Mouse (Mus musculus): Measurements from ENCODE around the gene Erbb4. TPM values are rescaled to one million over a fixed set of nuclear protein-coding genes. Genes with fewer than 3 reads are reported as not detected.

Erbb4 gene
- polyA plus RNA-seq, 1 experiment from 2014 or later = not detected

- 92% methylated on average over 4 of the region's 4 CpGs for WGBS (ENCODE audit: missing documents)
- Histone ChIP-seq H3K36me3 (ENCODE audit: inconsistent target) (no peaks in the 10 kb centered on the region), H3K27ac (no peak overlapping the region), H3K79me2 (ENCODE audit: inconsistent target) (no peaks in the 10 kb centered on the region), H3K4me3 (ENCODE audit: inconsistent target) (no peak overlapping the region)
Observed at GRCm38 (mm10) chr1:68674667-68675066, 433.2 kb downstream of the Erbb4 start.

- 79% methylated on average over 10 of the region's 10 CpGs for WGBS (ENCODE audit: missing documents)
- Histone ChIP-seq H3K4me3 (ENCODE audit: inconsistent target) (no peak overlapping the region), H3K79me2 (ENCODE audit: inconsistent target) (no peaks in the 10 kb centered on the region), H3K36me3 (ENCODE audit: inconsistent target) (no peaks in the 10 kb centered on the region), H3K27ac (no peak overlapping the region)
Observed at GRCm38 (mm10) chr1:68666831-68667601, 440.8 kb downstream of the Erbb4 start.

- Histone ChIP-seq H3K27ac (no peak overlapping the region), H3K4me3 (ENCODE audit: inconsistent target) (no peak overlapping the region), H3K36me3 (ENCODE audit: inconsistent target) (no peaks in the 10 kb centered on the region), H3K79me2 (ENCODE audit: inconsistent target) (no peaks in the 10 kb centered on the region)
- WGBS (ENCODE audit: missing documents) = 83% methylated on average over 3 of the region's 3 CpGs
Observed at GRCm38 (mm10) chr1:68590475-68590874, 517.4 kb downstream of the Erbb4 start.

- Histone ChIP-seq H3K79me2 (ENCODE audit: inconsistent target) (no peaks in the 10 kb centered on the region), H3K4me3 (ENCODE audit: inconsistent target) (no peak overlapping the region), H3K36me3 (ENCODE audit: inconsistent target) (no peaks in the 10 kb centered on the region), H3K27ac (no peak overlapping the region)
- 83% methylated on average over 4 of the region's 4 CpGs for WGBS (ENCODE audit: missing documents)
Observed at GRCm38 (mm10) chr1:68573851-68574540, 533.9 kb downstream of the Erbb4 start.

- Histone ChIP-seq H3K79me2 (ENCODE audit: inconsistent target) (no peaks in the 10 kb centered on the region), H3K36me3 (ENCODE audit: inconsistent target) (no peaks in the 10 kb centered on the region), H3K4me3 (ENCODE audit: inconsistent target) (no peak overlapping the region), H3K27ac (no peak overlapping the region)
- 92% methylated on average over 1 of the region's 1 CpGs for WGBS (ENCODE audit: missing documents)
Observed at GRCm38 (mm10) chr1:68570924-68571323, 536.9 kb downstream of the Erbb4 start.

- WGBS (ENCODE audit: missing documents) = 94% methylated on average over 4 of the region's 4 CpGs
- no peaks in the 10 kb centered on the region for H3K79me2 ChIP-seq (ENCODE audit: inconsistent target)
- no peak overlapping the region for H3K27ac ChIP-seq
- no peaks in the 10 kb centered on the region for H3K36me3 ChIP-seq (ENCODE audit: inconsistent target)
- H3K4me3 ChIP-seq (ENCODE audit: inconsistent target) = no peak overlapping the region
Observed at GRCm38 (mm10) chr1:68542942-68543341, 564.9 kb downstream of the Erbb4 start.

GRCm38 (mm10) chr1:68517820-68518219 is 590.0 kb downstream of the Erbb4 start:
- Histone ChIP-seq H3K79me2 (ENCODE audit: inconsistent target) (no peaks in the 10 kb centered on the region), H3K4me3 (ENCODE audit: inconsistent target) (no peak overlapping the region), H3K36me3 (ENCODE audit: inconsistent target) (no peaks in the 10 kb centered on the region), H3K27ac (no peak overlapping the region)
- WGBS (ENCODE audit: missing documents) = 70% methylated on average over 2 of the region's 2 CpGs

GRCm38 (mm10) chr1:68503873-68504272 is 604.0 kb downstream of the Erbb4 start:
- WGBS (ENCODE audit: missing documents) = 100% methylated on average over 1 of the region's 1 CpGs
- no peak overlapping the region for H3K27ac ChIP-seq
- H3K4me3 ChIP-seq (ENCODE audit: inconsistent target) = no peak overlapping the region
- H3K79me2 ChIP-seq (ENCODE audit: inconsistent target) = no peaks in the 10 kb centered on the region
- no peaks in the 10 kb centered on the region for H3K36me3 ChIP-seq (ENCODE audit: inconsistent target)

- H3K27ac ChIP-seq = no peak overlapping the region
- 62% methylated on average over 4 of the region's 4 CpGs for WGBS (ENCODE audit: missing documents)
- H3K36me3 ChIP-seq (ENCODE audit: inconsistent target) = no peaks in the 10 kb centered on the region
- no peak overlapping the region for H3K4me3 ChIP-seq (ENCODE audit: inconsistent target)
- no peaks in the 10 kb centered on the region for H3K79me2 ChIP-seq (ENCODE audit: inconsistent target)
Observed at GRCm38 (mm10) chr1:68501561-68501960, 606.3 kb downstream of the Erbb4 start.

GRCm38 (mm10) chr1:68466390-68466960 is 641.4 kb downstream of the Erbb4 start:
- Histone ChIP-seq H3K27ac (no peak overlapping the region), H3K4me3 (ENCODE audit: inconsistent target) (no peak overlapping the region), H3K79me2 (ENCODE audit: inconsistent target) (no peaks in the 10 kb centered on the region), H3K36me3 (ENCODE audit: inconsistent target) (no peaks in the 10 kb centered on the region)

- H3K4me3 ChIP-seq (ENCODE audit: inconsistent target) = no peak overlapping the region
- 70% methylated on average over 1 of the region's 1 CpGs for WGBS (ENCODE audit: missing documents)
- H3K79me2 ChIP-seq (ENCODE audit: inconsistent target) = no peaks in the 10 kb centered on the region
- no peak overlapping the region for H3K27ac ChIP-seq
- no peaks in the 10 kb centered on the region for H3K36me3 ChIP-seq (ENCODE audit: inconsistent target)
Observed at GRCm38 (mm10) chr1:68451274-68451673, 656.6 kb downstream of the Erbb4 start.

GRCm38 (mm10) chr1:68424336-68424983 is 683.4 kb downstream of the Erbb4 start:
- 92% methylated on average over 5 of the region's 5 CpGs for WGBS (ENCODE audit: missing documents)
- H3K27ac ChIP-seq = no peak overlapping the region
- H3K79me2 ChIP-seq (ENCODE audit: inconsistent target) = no peaks in the 10 kb centered on the region
- H3K4me3 ChIP-seq (ENCODE audit: inconsistent target) = no peak overlapping the region
- H3K36me3 ChIP-seq (ENCODE audit: inconsistent target) = no peaks in the 10 kb centered on the region

- H3K27ac ChIP-seq = no peak overlapping the region
- no peaks in the 10 kb centered on the region for H3K36me3 ChIP-seq (ENCODE audit: inconsistent target)
- no peak overlapping the region for H3K4me3 ChIP-seq (ENCODE audit: inconsistent target)
- WGBS (ENCODE audit: missing documents) = 92% methylated on average over 4 of the region's 4 CpGs
- H3K79me2 ChIP-seq (ENCODE audit: inconsistent target) = no peaks in the 10 kb centered on the region
Observed at GRCm38 (mm10) chr1:68401204-68401603, 706.7 kb downstream of the Erbb4 start.

- no peaks in the 10 kb centered on the region for H3K36me3 ChIP-seq (ENCODE audit: inconsistent target)
- no peak overlapping the region for H3K27ac ChIP-seq
- H3K79me2 ChIP-seq (ENCODE audit: inconsistent target) = no peaks in the 10 kb centered on the region
- no peak overlapping the region for H3K4me3 ChIP-seq (ENCODE audit: inconsistent target)
- WGBS (ENCODE audit: missing documents) = 91% methylated on average over 2 of the region's 2 CpGs
Observed at GRCm38 (mm10) chr1:68371531-68371930, 736.3 kb downstream of the Erbb4 start.

- WGBS (ENCODE audit: missing documents) = 50% methylated on average over 2 of the region's 2 CpGs
- no peak overlapping the region for H3K4me3 ChIP-seq (ENCODE audit: inconsistent target)
- no peaks in the 10 kb centered on the region for H3K36me3 ChIP-seq (ENCODE audit: inconsistent target)
- no peak overlapping the region for H3K27ac ChIP-seq
- no peaks in the 10 kb centered on the region for H3K79me2 ChIP-seq (ENCODE audit: inconsistent target)
Observed at GRCm38 (mm10) chr1:68333714-68334113, 774.1 kb downstream of the Erbb4 start.
